Mouse (Mus musculus): ENCODE results near the gene Ascl3.

Gene Ascl3

GRCm38 (mm10) chr7:109708961-109709382 lies 22.6 kb downstream of the Ascl3 start:
- no peak for DNase-seq (ENCODE audit: low spot score)

GRCm38 (mm10) chr7:109707023-109707785 lies 24.3 kb downstream of the Ascl3 start:
- peak; percentile 32 for DNase-seq (ENCODE audit: low spot score)

- no peak for DNase-seq (ENCODE audit: low spot score)
Observed at GRCm38 (mm10) chr7:109704461-109704860, 27.1 kb downstream of the Ascl3 start.

GRCm38 (mm10) chr7:109704016-109704377 lies 27.5 kb downstream of the Ascl3 start:
- DNase-seq (ENCODE audit: low spot score), result no peak

GRCm38 (mm10) chr7:109703190-109704015 lies 28.1 kb downstream of the Ascl3 start, which contains the start of the genes St5 and Akip1:
Gene St5, minus strand, starts transcription at chr7:109703605.
Gene Akip1, plus strand, starts transcription at chr7:109703690.
- peak; percentile 97 for DNase-seq (ENCODE audit: low spot score)

GRCm38 (mm10) chr7:109702721-109703120 lies 28.8 kb downstream of the Ascl3 start:
- no peak for DNase-seq (ENCODE audit: low spot score)

- no peak for DNase-seq (ENCODE audit: low spot score)
Observed at GRCm38 (mm10) chr7:109700213-109700612, 31.3 kb downstream of the Ascl3 start.

- DNase-seq (ENCODE audit: low spot score), result no peak
Observed at GRCm38 (mm10) chr7:109695339-109695726, 36.2 kb downstream of the Ascl3 start.

- DNase-seq (ENCODE audit: low spot score), result no peak
Observed at GRCm38 (mm10) chr7:109694576-109695338, 36.8 kb downstream of the Ascl3 start.

GRCm38 (mm10) chr7:109690961-109691360 lies 40.6 kb downstream of the Ascl3 start:
- DNase-seq (ENCODE audit: low spot score), result no peak

- DNase-seq (ENCODE audit: low spot score), result no peak
Observed at GRCm38 (mm10) chr7:109690101-109690500, 41.4 kb downstream of the Ascl3 start.

- DNase-seq (ENCODE audit: low spot score), result no peak
Observed at GRCm38 (mm10) chr7:109686585-109687128, 44.9 kb downstream of the Ascl3 start.

GRCm38 (mm10) chr7:109680879-109681278 lies 50.6 kb downstream of the Ascl3 start:
- DNase-seq (ENCODE audit: low spot score), result no peak

GRCm38 (mm10) chr7:109680284-109680683 lies 51.2 kb downstream of the Ascl3 start:
- DNase-seq (ENCODE audit: low spot score), result no peak

All from ovary, postnatal 14 days (tissue).